Mouse (Mus musculus) ES-Bruce4 (cell line): ENCODE data around the gene Ctr9.

Experiments
- CTCF ChIP-seq: IDR thresholded peaks from one replicate; pipeline ENCODE4 v1.8.1; 2011; ENCODE audit warnings: low read depth, low read length
- EP300 ChIP-seq: IDR thresholded peaks from 2 replicates; pipeline ENCODE4 v1.6.1; 2011; ENCODE audit warnings: low read depth, low read length; ENCODE audit not compliant: insufficient read depth
- POLR2A ChIP-seq: IDR thresholded peaks from one replicate; pipeline ENCODE4 v1.8.1; 2011; ENCODE audit warnings: low read length; ENCODE audit not compliant: insufficient read depth

GRCm38 (mm10) chr7:110982053-110982705 is 46.6 kb upstream of the Ctr9 start, which contains the start of gene Mrvi1:
- no peak for TF ChIP-seq CTCF
- TF ChIP-seq EP300, result no peak
- TF ChIP-seq POLR2A, result no peak
